Mouse (Mus musculus) CH12.LX (cell line): Measurements from ENCODE around the gene Cib1. TPM values are rescaled to one million over a fixed set of nuclear protein-coding genes. Genes with fewer than 3 reads are reported as not detected.

ENCODE experiments used
- DNase-seq: peaks from one replicate; pipeline ENCODE4 v3.0.0-alpha.2; 2013; ENCODE audit errors: extremely low read depth
- H3K27ac ChIP-seq: 2 replicates; pipeline ENCODE4 v1.5.1; 2012; ENCODE audit warnings: low read depth, mild to moderate bottlenecking, control low read depth, moderate library complexity; ENCODE audit not compliant: insufficient read depth
- H3K27me3 ChIP-seq: replicated peaks from 2 replicates; pipeline ENCODE3; 2012; ENCODE audit warnings: inconsistent platforms
- H3K36me3 ChIP-seq, 2 experiments: replicated peaks in 1 of 2; 2 replicates each; pipeline versions ENCODE3 to v1.6.1; 2012; ENCODE audit warnings: inconsistent platforms in 1 of 2, low read length in 1 of 2, mild to moderate bottlenecking in 1 of 2, mixed read lengths in 1 of 2, moderate library complexity in 1 of 2; ENCODE audit not compliant: control insufficient read depth in 1 of 2, insufficient read depth in 1 of 2
- H3K4me1 ChIP-seq, 2 experiments: 2 replicates each; pipeline ENCODE4 v1.6.1; 2012; ENCODE audit warnings: inconsistent platforms in 1 of 2, moderate library complexity in 1 of 2; ENCODE audit not compliant: insufficient read depth in 2 of 2, control insufficient read depth in 1 of 2
- H3K4me2 ChIP-seq: 2 replicates; pipeline ENCODE4 v1.6.1; 2012; ENCODE audit warnings: low read depth, mild to moderate bottlenecking, control low read depth; ENCODE audit not compliant: poor library complexity, insufficient read depth, severe bottlenecking
- H3K4me3 ChIP-seq, 3 experiments: fragments of 150-350 bp in 1 of 3; sonication (generic) in 1 of 3; replicated peaks in 1 of 3; 2 replicates each; pipeline versions ENCODE3 to v1.5.1; 2011 to 2012; ENCODE audit warnings: low read depth in 2 of 3, low read length in 2 of 3, mild to moderate bottlenecking in 2 of 3, moderate library complexity in 2 of 3, control low read depth in 1 of 3, improper control_type of control experiment in 1 of 3, inconsistent platforms in 1 of 3, mixed read lengths in 1 of 3; ENCODE audit not compliant: poor library complexity in 1 of 3
- H3K79me2 ChIP-seq: replicated peaks from 2 replicates; pipeline ENCODE4 v1.6.1; 2012; ENCODE audit warnings: mild to moderate bottlenecking, moderate library complexity; ENCODE audit not compliant: control insufficient read depth, poor library complexity, insufficient read depth, severe bottlenecking; ENCODE audit errors: extremely low read depth
- H3K9ac ChIP-seq: 2 replicates; pipeline ENCODE4 v1.6.1; 2012; ENCODE audit warnings: low read depth, mild to moderate bottlenecking, control low read depth, moderate library complexity; ENCODE audit not compliant: insufficient read depth
- H3K9me3 ChIP-seq: replicated peaks from 2 replicates; pipeline ENCODE3; 2012; ENCODE audit warnings: low read length, inconsistent platforms, mixed read lengths
- CHD1 ChIP-seq: IDR thresholded peaks from 2 replicates; pipeline ENCODE4 v1.6.1; 2012; ENCODE audit warnings: low read depth, low read length, improper control_type of control experiment, inconsistent platforms
- ETS1 ChIP-seq: conservative IDR thresholded peaks from 2 replicates; pipeline ENCODE4 v1.6.1; 2012; ENCODE audit warnings: low read depth, mild to moderate bottlenecking, inconsistent platforms, low read length, improper control_type of control experiment, moderate library complexity
- IRF4 ChIP-seq: IDR thresholded peaks from 2 replicates; pipeline ENCODE4 v1.6.1; 2014; ENCODE audit warnings: low read depth, mild to moderate bottlenecking, inconsistent platforms, low read length, improper control_type of control experiment
- NELFE ChIP-seq: IDR thresholded peaks from 2 replicates; pipeline ENCODE4 v1.6.1; 2011; ENCODE audit warnings: low read depth, low read length, improper control_type of control experiment
- POLR2A ChIP-seq: IDR thresholded peaks from 2 replicates; pipeline ENCODE4 v1.6.1; 2011; ENCODE audit warnings: low read depth, mild to moderate bottlenecking, improper control_type of control experiment, low read length
- POLR2AphosphoS2 ChIP-seq: IDR thresholded peaks from 2 replicates; pipeline ENCODE4 v1.6.1; 2011; ENCODE audit warnings: low read depth, low read length, improper control_type of control experiment
- USF2 ChIP-seq: conservative IDR thresholded peaks from 2 replicates; pipeline ENCODE4 v1.6.1; 2011; ENCODE audit warnings: low read depth, low read length, improper control_type of control experiment
- ZNF384 ChIP-seq: IDR thresholded peaks from 2 replicates; pipeline ENCODE4 v1.6.1; 2012; ENCODE audit warnings: low read depth, low read length, improper control_type of control experiment, inconsistent platforms
- dilution Hi-C: fragments of 300-500 bp; cut with MboI; formaldehyde crosslinking; loops from 2 replicates; pipeline ENCODE4 v1.14.3; 2020; ENCODE audit warnings: low sequenced_read_pairs; ENCODE audit not compliant: extremely low pct_unique_long_range_greater_than_20kb, extremely low pct_ligation_motif_present
- in situ Hi-C: fragments of 300-500 bp; cut with MboI; formaldehyde crosslinking; loops from 3 replicates; pipeline ENCODE4 v1.14.3; 2019; ENCODE audit warnings: low sequenced_read_pairs, low pct_ligation_motif_present, low pct_unique_long_range_greater_than_20kb, mixed read lengths
- polyA plus RNA-seq: library from polyadenylated mRNA; unstranded; fragments of >175 nt; gene quantifications from 2 replicates; pipeline ENCODE4 v1.2.1, GENCODE M21; 2012; ENCODE audit warnings: low read depth; ENCODE audit not compliant: insufficient read length
- total RNA-seq, 2 experiments: library from RNA; depleted of rRNA; stranded (reverse); fragments of 300-350 nt in 1 of 2; fragments of >200 nt in 1 of 2; gene quantifications; 2 replicates each; pipeline ENCODE4 v1.2.3; 2012 to 2014

Cib1 gene
- total and polyA plus RNA-seq, 3 experiments, result 29.1 to 73.1 (median 48.1) TPM

- no peaks in the 10 kb centered on the region for H3K79me2 ChIP-seq
- no peak overlapping the region for H3K27ac ChIP-seq
- dilution Hi-C loops (no loop called here), in situ Hi-C loops (no loop called here)
- H3K4me1 ChIP-seq, result peaks cover 0 to 4% of the 10 kb centered on the region in 2 experiments; a peak in 1 of 4 replicates
- peaks cover 4 to 15% of the 10 kb centered on the region in 2 experiments for H3K36me3 ChIP-seq
- no peak overlapping the region for H3K9ac ChIP-seq
- H3K27me3 ChIP-seq, result peaks cover 9% of the 10 kb centered on the region
- H3K9me3 ChIP-seq, result peaks cover 4% of the 10 kb centered on the region
- no peak for TF ChIP-seq USF2
- no peak for TF ChIP-seq ETS1
- TF ChIP-seq POLR2AphosphoS2, result no peak
- no peak for TF ChIP-seq NELFE
- no peak for DNase-seq
- no peak overlapping the region for H3K4me2 ChIP-seq
- no peak overlapping the region for H3K4me3 ChIP-seq
Measured at GRCm38 (mm10) chr7:80244851-80245250, 12.2 kb upstream of the Cib1 start.

GRCm38 (mm10) chr7:80241661-80242060, 9.0 kb upstream of the Cib1 start:
- no peak overlapping the region for H3K27ac ChIP-seq
- peaks cover 4% of the 10 kb centered on the region for H3K9me3 ChIP-seq
- H3K4me2 ChIP-seq, result no peak overlapping the region
- H3K4me1 ChIP-seq, result peaks cover 0 to 10% of the 10 kb centered on the region in 2 experiments; a peak in 1 of 4 replicates
- no peak for DNase-seq
- H3K79me2 ChIP-seq, result no peaks in the 10 kb centered on the region
- in situ Hi-C loops (no loop called here), dilution Hi-C loops (no loop called here)
- no peaks in the 10 kb centered on the region for H3K27me3 ChIP-seq
- H3K9ac ChIP-seq, result no peak overlapping the region
- TF ChIP-seq USF2, result no peak
- TF ChIP-seq IRF4, result no peak
- TF ChIP-seq CHD1, result no peak
- H3K36me3 ChIP-seq, result peaks cover 19 to 36% of the 10 kb centered on the region in 2 experiments
- no peak overlapping the region for H3K4me3 ChIP-seq

- Histone ChIP-seq H3K4me1 (peaks cover 0 to 15% of the 10 kb centered on the region in 2 experiments; a peak in 2 of 4 replicates), H3K9me3 (no peaks in the 10 kb centered on the region), H3K79me2 (peaks cover 7% of the 10 kb centered on the region; the same call in 1 of the 2 replicates), H3K36me3 (peaks cover 19 to 43% of the 10 kb centered on the region in 2 experiments), H3K9ac (no peak overlapping the region), H3K4me2 (no peak overlapping the region), H3K27me3 (no peaks in the 10 kb centered on the region), H3K4me3 (no peak overlapping the region), H3K27ac (no peak overlapping the region)
- in situ Hi-C loops, result no loop called here
- TF ChIP-seq ETS1 (no peak), ZNF384 (no peak), POLR2A (no peak)
- DNase-seq, result no peak
- dilution Hi-C loops, result no loop called here
Measured at GRCm38 (mm10) chr7:80238542-80238941, 5.9 kb upstream of the Cib1 start.
